Mouse (Mus musculus): ENCODE measurements around the gene Acad10. TPM values are rescaled to one million over a fixed set of nuclear protein-coding genes. Genes with fewer than 3 reads are reported as not detected.

The Acad10 gene
- polyA plus RNA-seq, 1 experiment from 2014 or later, result 5.3 TPM

- no peak overlapping the region for H3K4me3 ChIP-seq (ENCODE audit: low read depth, low read length)
- peak overlapping the region; percentile 90; the same call in 1 of the 2 replicates for H3K4me2 ChIP-seq (replicated peaks; ENCODE audit: low read depth)
- ATAC-seq, result no peak
Measured at GRCm38 (mm10) chr5:121594714-121595313, 65.5 kb downstream of the Acad10 start.

GRCm38 (mm10) chr5:121593451-121594401, 66.6 kb downstream of the Acad10 start, which contains the start of gene Aldh2:
TSS of gene Aldh2 (minus strand) at chr5:121593824.
- Histone ChIP-seq H3K9me3 (ENCODE audit: control insufficient read depth) (no peaks in the 10 kb centered on the region), H3K4me2 (replicated peaks; ENCODE audit: low read depth) (peak within 1 kb of the TSS; percentile 90), H3K9ac (ENCODE audit: low read depth, low read length) (peak within 1 kb of the TSS; percentile 59), H3K36me3 (ENCODE audit: control insufficient read depth, insufficient read depth) (no peaks in the 10 kb centered on the region), H3K27ac (ENCODE audit: low read depth, low read length) (peak within 1 kb of the TSS; percentile 88), H3K4me3 (ENCODE audit: low read depth, low read length) (peak within 1 kb of the TSS; percentile 62), H3K4me1 (replicated peaks; ENCODE audit: control insufficient read depth, insufficient read depth, low read length) (peaks cover 3% of the 10 kb centered on the region; the same call in 1 of the 2 replicates), H3K27me3 (replicated peaks; ENCODE audit: control insufficient read depth, insufficient read depth, low read length) (no peaks in the 10 kb centered on the region)
- peak; percentile 51 for TF ChIP-seq CTCF (IDR thresholded peaks at IDR 0.05; ENCODE audit: low read depth)
- 3% methylated on average over 47 of the region's 47 CpGs for WGBS
- peak; percentile 78 for ATAC-seq

More at GRCm38 (mm10) chr5:121594714-121595313, 65.5 kb downstream of the Acad10 start:
- no peak for TF ChIP-seq CTCF (IDR thresholded peaks at IDR 0.05; ENCODE audit: low read depth)
- H3K9ac ChIP-seq (ENCODE audit: low read depth, low read length), result no peak overlapping the region
- 49% methylated on average over 6 of the region's 6 CpGs for WGBS
- H3K36me3 ChIP-seq (ENCODE audit: control insufficient read depth, insufficient read depth), result no peaks in the 10 kb centered on the region
- no peak overlapping the region for H3K27ac ChIP-seq (ENCODE audit: low read depth, low read length)
- H3K9me3 ChIP-seq (ENCODE audit: control insufficient read depth), result no peaks in the 10 kb centered on the region
- no peaks in the 10 kb centered on the region for H3K27me3 ChIP-seq (replicated peaks; ENCODE audit: control insufficient read depth, insufficient read depth, low read length)
- H3K4me1 ChIP-seq (replicated peaks; ENCODE audit: control insufficient read depth, insufficient read depth, low read length), result peaks cover 3% of the 10 kb centered on the region; the same call in 1 of the 2 replicates

- H3K4me3 ChIP-seq (ENCODE audit: low read depth, low read length), result peak overlapping the region; percentile 62
- no peak for TF ChIP-seq CTCF (IDR thresholded peaks at IDR 0.05; ENCODE audit: low read depth)
- 6% methylated on average over 33 of the region's 33 CpGs for WGBS
- peaks cover 3% of the 10 kb centered on the region; the same call in 1 of the 2 replicates for H3K4me1 ChIP-seq (replicated peaks; ENCODE audit: control insufficient read depth, insufficient read depth, low read length)
- H3K9me3 ChIP-seq (ENCODE audit: control insufficient read depth), result no peaks in the 10 kb centered on the region
- peak overlapping the region; percentile 88; the same call in 1 of the 2 replicates for H3K27ac ChIP-seq (ENCODE audit: low read depth, low read length)
- peak; percentile 16; the same call in 1 of the 2 replicates for ATAC-seq
- H3K27me3 ChIP-seq (replicated peaks; ENCODE audit: control insufficient read depth, insufficient read depth, low read length), result no peaks in the 10 kb centered on the region
- no peaks in the 10 kb centered on the region for H3K36me3 ChIP-seq (ENCODE audit: control insufficient read depth, insufficient read depth)
- H3K4me2 ChIP-seq (replicated peaks; ENCODE audit: low read depth), result peak overlapping the region; percentile 90
- H3K9ac ChIP-seq (ENCODE audit: low read depth, low read length), result peak overlapping the region; percentile 59
Measured at GRCm38 (mm10) chr5:121592816-121593407, 67.4 kb downstream of the Acad10 start.

- TF ChIP-seq CTCF (IDR thresholded peaks at IDR 0.05; ENCODE audit: low read depth), result no peak
- Histone ChIP-seq H3K9me3 (ENCODE audit: control insufficient read depth) (no peaks in the 10 kb centered on the region), H3K27ac (ENCODE audit: low read depth, low read length) (no peak overlapping the region), H3K4me2 (replicated peaks; ENCODE audit: low read depth) (peak overlapping the region; percentile 90), H3K36me3 (ENCODE audit: control insufficient read depth, insufficient read depth) (no peaks in the 10 kb centered on the region), H3K4me3 (ENCODE audit: low read depth, low read length) (peak overlapping the region; percentile 62), H3K9ac (ENCODE audit: low read depth, low read length) (no peak overlapping the region), H3K27me3 (replicated peaks; ENCODE audit: control insufficient read depth, insufficient read depth, low read length) (no peaks in the 10 kb centered on the region), H3K4me1 (replicated peaks; ENCODE audit: control insufficient read depth, insufficient read depth, low read length) (peaks cover 3% of the 10 kb centered on the region; the same call in 1 of the 2 replicates)
- 65% methylated on average over 11 of the region's 11 CpGs for WGBS
- no peak for ATAC-seq
Measured at GRCm38 (mm10) chr5:121592064-121592815, 68.1 kb downstream of the Acad10 start.

GRCm38 (mm10) chr5:121591417-121592063, 68.8 kb downstream of the Acad10 start:
- Histone ChIP-seq H3K9me3 (ENCODE audit: control insufficient read depth) (no peaks in the 10 kb centered on the region), H3K36me3 (ENCODE audit: control insufficient read depth, insufficient read depth) (no peaks in the 10 kb centered on the region), H3K4me1 (replicated peaks; ENCODE audit: control insufficient read depth, insufficient read depth, low read length) (peaks cover 3% of the 10 kb centered on the region; the same call in 1 of the 2 replicates), H3K27ac (ENCODE audit: low read depth, low read length) (peak overlapping the region; percentile 15; the same call in 1 of the 2 replicates), H3K4me3 (ENCODE audit: low read depth, low read length) (no peak overlapping the region), H3K9ac (ENCODE audit: low read depth, low read length) (no peak overlapping the region), H3K27me3 (replicated peaks; ENCODE audit: control insufficient read depth, insufficient read depth, low read length) (no peaks in the 10 kb centered on the region), H3K4me2 (replicated peaks; ENCODE audit: low read depth) (peak overlapping the region; percentile 90)
- WGBS, result 72% methylated on average over 11 of the region's 11 CpGs
- TF ChIP-seq CTCF (IDR thresholded peaks at IDR 0.05; ENCODE audit: low read depth), result no peak
- no peak for ATAC-seq
